Mouse (Mus musculus) adrenal gland, adult 18-20 months (tissue): ENCODE data around the gene Gskip. TPM values are rescaled to one million over a fixed set of nuclear protein-coding genes. Genes with fewer than 3 reads are reported as not detected.

Experiments
- DNase-seq, 2 experiments: peaks; one replicate each; pipeline ENCODE4 v3.0.0; 2021 to 2022; ENCODE audit warnings: low spot score in 2 of 2
- total RNA-seq, 2 experiments: library from RNA; stranded (reverse); gene quantifications; 1 replicate in 1 of 2; 2 replicates in 1 of 2; pipeline ENCODE4 v1.2.3; 2021

Gskip gene
- total RNA-seq, 2 experiments from 2014 or later: 18.4 to 19.7 TPM

DNA sequence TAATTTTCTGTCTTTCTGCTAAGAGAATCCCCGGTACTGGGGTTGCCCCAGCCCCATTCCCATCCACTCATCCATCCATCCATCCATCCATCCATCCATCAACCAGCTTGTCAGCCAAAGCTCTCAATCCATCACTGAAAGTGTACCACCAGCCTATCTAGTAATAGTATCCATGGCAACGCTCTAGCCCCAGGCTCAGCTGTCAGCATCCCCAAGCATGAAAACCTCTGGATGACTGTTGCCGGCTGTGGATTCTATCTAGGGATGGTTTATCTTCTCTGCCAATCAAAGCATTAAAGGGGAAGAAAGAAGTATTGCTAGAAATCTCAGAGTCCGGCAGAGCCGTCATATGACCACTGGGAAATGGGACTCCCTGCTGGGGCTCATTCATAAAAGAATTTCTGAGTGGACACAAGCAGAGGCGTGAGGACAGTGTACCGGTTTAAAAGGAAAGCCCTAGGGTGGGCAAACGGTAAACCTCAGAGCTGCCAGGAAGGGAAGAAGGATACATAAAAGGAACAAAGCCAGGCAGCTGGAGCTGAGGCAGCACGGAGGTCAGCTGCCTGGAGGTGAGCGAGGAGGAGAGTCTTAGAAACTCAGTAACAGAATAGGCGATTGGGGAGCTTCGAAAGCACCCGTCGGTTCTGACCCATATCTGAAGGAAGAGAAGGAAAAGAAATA, 37.0 kb downstream of the Gskip start:
- DNase-seq: no peak

DNA sequence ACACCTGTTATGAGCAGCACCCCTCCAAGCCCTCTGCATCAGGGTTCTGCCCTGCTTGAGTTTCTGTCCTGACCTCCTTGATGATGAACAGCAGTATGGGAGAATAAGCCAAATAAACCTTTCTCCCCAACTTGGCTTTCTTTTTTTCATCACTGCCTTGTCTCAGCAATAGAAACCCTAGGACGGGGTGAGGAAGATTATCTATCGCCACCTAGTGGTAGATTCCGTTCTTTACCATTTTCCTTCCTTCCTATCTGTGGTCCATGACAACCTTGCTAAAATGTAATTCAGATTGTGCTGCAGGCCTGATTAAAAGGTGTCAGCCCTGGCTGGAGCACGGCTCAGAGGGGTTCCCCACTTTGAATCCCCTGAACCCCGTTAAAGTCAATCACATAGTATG, 38.0 kb downstream of the Gskip start:
- no peak for DNase-seq

DNA sequence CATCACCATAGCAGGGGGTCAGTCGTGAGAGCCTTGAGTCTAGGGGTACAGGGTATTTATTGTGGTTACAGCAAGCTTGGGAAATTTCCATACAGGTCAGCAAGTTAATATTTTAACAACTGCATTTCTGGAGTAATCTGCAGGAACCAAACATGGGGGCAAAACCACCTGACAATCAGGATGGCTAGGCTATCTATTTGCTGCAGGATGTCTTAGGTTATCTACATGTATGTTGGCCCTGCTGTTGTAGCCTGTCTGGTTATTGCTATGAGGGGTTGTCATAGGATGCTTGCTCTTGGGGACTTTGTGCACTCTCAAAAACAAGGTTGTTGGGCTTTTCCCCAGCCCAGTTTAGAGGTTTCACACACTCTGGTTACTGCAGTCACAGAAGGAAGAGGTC, 40.0 kb downstream of the Gskip start:
- no peak for DNase-seq

DNA sequence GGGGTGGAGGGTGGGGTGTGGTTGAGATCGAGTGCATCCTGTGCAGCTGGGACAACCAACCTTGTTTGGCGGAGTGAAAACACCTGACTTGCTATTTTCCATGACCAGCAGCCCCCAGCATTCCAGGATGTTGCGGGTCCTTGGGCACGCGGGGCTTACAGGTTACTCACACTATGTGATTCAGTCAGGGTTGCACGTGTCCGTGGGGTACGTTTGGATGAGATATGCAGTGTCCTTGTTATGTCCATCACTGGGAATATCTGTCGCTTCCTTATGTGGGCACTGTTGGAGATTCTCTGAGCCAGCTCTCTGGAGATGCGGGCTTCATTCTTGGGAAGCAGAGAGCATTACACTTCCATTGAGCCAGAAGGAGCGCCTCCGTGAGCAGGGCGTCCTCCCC, 41.1 kb downstream of the Gskip start:
- DNase-seq: no peak

DNA sequence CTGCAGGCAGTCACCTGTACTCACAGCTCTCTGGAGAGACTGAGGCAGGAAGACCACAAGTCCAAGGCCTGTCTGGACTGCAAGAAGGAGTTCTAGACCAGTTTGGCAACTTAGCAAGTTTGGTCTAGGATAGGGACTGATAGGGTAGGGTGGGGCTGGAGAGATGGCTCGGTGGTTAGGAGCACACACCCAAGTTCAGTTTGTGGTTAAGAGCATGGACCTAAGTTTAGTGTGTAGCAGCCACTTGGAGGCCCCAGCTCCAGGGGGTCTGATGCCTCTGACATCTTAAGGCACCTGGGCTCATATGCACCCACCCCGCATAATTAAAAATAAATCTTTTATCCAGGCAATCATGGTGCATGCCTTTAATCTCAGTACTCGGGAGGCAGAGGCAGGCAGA, 42.6 kb downstream of the Gskip start:
- no peak for DNase-seq

DNA sequence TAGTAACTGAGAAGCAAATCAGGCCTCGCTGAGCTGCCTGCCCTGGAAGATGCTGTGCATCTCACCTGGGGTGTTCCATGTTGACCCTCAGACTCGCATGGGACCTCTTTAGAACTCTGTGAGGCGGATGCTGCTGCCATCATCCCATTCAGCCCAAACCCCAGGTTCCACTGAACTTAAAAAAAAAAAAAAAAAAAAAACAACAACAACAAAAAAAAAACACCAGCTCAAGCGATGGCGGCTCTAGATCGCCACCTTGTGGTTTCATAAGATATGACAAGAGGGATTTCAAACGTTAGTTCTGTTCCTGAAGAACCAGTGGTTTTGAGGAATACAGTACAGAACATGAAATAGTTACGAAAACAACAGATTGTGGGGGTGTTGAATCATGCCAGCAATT, 43.3 kb downstream of the Gskip start:
- DNase-seq: peak in 1 of 2 experiments; percentile 22

DNA sequence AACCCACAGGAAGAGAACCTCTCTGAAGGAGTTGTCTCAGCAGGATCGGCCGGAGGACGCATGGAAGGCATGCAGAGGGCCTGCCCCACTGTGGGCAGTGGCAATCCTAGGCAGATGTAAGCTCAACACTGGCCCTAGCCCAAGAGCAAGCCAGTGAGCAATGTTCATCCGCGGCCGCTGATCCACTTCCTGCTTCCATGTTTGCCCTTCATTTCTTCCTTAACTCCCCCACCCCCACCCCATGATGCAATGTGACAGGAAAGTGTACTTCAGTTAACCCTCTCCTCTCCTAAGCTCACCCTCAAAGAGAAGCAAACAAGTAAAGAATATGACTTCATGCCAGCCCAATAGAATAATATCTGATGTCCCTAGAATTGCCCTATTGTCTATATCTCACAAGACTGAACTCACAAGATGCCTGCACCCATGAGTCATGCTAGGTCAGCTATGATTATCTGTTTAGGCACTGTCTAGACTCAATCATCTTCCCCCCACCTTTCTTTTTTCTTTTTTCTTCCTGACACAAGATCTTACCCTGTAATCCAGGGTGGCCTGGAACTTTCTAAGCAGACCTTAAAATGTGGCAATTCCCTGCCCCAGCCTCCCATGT, 46.3 kb downstream of the Gskip start:
- DNase-seq: no peak

DNA sequence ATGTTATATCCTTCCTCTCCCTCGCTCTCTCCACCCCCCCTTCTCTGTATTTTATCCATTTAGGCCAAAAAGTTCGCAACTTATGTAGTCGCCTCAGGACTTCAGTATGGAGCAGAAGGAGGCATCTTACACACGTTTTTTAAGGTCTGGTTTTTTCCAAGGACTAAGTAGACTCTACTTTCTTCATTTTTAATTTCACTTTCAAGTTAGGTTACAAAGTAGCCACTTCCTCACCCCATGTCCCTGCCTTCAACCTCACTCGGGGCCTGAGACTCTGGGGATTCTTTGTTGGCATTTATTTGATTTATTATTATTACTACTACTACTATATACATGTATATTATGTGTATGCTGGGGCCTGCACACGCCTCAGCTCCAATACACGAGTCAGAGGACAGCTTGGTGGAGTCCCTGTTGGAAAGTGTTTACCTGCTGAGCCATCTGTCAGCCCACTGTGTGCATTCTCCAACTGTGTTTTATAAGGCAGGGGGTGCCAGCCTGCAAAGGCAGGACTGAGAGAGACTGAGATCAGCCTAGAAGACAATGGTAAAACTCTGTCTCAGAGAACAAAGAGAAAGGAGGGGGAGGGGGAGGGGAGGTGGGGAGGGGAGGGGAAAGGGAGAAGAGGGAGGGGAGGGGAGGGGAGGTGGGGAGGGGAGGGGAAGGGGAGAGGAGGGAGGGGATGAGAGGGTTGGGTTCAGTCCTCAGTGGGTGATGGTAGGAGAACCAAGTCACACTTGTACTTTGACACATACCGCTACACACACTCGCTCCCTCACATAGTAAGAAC, 48.9 kb downstream of the Gskip start:
- DNase-seq: no peak

DNA sequence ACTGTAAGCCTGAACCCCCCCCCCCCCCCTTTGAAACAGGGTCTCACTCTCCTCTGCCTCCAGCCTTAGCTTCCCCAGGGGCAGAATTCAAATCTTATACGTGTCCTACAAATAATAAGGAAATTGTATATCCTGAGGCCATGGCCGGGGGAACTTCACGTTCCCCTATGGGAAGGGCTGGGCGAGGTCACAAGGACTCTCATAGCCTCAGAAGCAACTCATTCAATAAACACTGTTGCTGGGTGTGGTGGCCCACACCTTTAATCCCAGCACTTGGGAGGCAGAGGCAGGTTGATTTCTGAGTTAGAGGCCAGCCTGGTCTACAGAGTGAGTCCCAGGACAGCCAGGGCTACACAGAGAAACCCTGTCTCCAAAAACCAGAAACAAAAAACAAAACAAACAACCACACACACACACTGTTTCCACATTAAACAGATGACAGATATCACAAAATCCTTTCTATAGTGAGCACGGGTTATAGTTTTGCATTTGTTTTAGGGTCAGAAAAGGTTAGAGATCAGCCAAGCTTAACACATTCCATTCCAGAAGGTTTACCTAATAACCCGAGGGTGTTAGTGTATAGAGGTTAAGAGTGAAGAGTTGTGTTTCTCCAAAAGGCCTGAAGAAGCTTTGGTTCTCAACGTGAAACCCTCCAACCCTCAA, 50.7 kb downstream of the Gskip start:
- no peak for DNase-seq

DNA sequence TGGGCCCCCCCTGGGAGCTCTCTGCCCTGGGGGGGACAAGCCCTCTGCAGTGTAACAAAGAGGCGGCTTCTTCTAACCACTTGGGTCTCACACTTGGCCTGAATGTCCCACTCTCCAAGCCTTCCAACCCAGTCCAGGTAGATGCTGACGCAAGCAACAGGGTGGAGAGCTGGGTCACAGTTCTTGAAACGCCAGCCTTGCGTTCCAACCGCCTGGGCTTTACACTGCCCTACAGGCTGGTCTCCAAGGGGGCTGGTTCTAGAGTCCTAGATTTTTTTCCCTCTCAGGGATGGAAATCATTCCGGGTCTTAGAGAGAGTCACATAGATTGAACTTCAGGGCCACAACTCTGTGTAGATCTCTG, 51.2 kb downstream of the Gskip start:
- no peak for DNase-seq

DNA sequence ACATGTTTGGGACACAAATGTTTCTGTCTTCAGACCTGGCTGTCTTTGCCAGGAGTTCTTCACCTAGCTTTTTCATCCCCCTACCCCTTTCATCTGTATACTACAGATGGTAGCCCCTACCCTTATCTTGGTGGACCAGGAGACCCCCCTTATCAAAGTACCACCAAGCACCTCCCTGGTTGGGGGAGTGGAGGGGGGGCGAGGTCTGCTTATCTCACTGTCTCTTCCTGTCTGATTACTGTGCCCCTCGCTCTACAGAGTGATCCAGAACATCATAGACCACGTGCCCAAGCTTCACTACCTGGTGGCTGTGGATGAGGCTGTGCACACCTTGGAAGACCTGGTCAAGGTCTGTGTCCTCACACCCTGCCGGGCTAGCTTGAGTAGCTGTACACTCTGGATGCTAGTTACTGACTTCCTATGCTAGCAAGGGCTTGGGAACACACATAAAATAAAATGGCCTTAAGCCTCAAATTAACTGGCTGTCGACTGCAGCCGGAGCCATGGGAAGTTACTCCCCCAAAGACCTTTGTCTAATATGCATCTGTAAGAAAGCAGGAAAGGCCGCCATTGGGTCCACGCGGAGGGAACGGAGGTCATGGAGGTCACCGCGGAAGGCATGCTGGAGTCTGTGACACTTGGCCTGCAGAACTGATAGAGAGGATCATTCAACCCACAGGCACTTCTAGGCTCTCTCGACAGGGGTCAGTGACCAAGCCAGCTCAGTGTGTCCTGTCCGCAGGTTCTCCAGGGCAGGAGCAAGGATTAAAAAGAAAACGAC, 53.9 kb downstream of the Gskip start:
- DNase-seq: no peak

DNA sequence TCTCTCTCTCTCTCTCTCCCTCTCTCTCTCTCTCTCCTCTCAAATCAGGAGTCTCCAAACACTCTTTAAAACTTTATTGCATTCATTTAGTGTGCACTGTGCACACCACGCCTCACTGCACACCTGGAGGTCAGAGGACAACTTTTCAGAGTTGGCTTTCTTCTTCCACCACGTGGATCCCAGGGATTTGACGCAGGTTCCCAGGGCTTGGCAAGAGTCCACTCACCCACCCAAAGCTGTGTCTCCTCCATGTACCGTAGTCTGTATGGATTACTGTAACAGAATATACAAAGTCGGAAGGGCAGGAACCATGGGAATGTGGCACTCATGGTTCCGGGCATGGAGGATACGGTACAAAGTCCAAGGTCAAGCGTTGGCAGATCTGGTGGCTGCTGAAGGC, 55.0 kb downstream of the Gskip start:
- DNase-seq: no peak

DNA sequence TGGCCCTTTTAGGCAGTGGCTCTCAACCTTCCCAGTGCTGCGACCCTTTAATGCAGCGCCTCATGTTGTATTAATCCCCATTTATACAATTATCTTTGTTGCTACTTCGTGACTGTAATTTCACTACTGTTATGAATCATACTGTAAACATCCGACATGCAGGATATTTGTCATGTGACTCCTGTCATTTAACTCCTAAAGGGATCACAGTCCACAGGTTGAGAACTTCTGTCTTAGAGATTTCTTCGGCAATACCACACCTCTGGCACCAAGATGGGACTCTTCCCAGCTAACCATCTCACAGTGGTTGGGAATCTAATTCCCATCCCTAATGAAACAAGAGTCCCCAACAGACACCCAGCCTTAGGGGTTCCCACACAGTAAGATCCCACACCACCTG, 63.5 kb downstream of the Gskip start:
- DNase-seq: no peak

Other genes with a start within 250 kb of the Gskip start
- gene D430019H16Rik, start 231.0 kb upstream of the Gskip start, total RNA-seq: 1 to 10 TPM; 3.8 to 4.4 TPM
- gene Bdkrb2, start 121.6 kb upstream of the Gskip start, total RNA-seq: 10 to 100 TPM; 11.7 to 14.9 TPM
- gene Bdkrb1, start 81.7 kb upstream of the Gskip start, total RNA-seq: under 1 TPM in 1 of 2 experiments, not detected in 1; 0.29 TPM
- gene Atg2b, start 382 bp downstream of the Gskip start, total RNA-seq: 10 to 100 TPM; 27.2 to 29.0 TPM
- gene Ak7, start 21.1 kb downstream of the Gskip start, total RNA-seq: under 1 TPM in 1 of 2 experiments, not detected in 1; 0.35 TPM
- gene Papola, start 99.9 kb downstream of the Gskip start, total RNA-seq: 100 to 1,000 TPM; 214 to 222 TPM